Mouse (Mus musculus) heart, adult 9 months (tissue): ENCODE results near the gene Fam162a.
"Not testable (repeated sequence)": the region's sequence is repeated elsewhere in the genome, so short reads cannot be mapped to it uniquely, and the experiment has no call there.

Source experiments
- DNase-seq, 2 experiments: peaks; one replicate each; pipeline ENCODE4 v3.0.0; 2022; ENCODE audit warnings: low spot score in 2 of 2

The Fam162a gene

GRCm38 (mm10) chr16:36071450-36072379 lies at the start of gene Fam162a, which contains the start of gene Ccdc58:
Gene Fam162a (minus strand): TSS chr16:36071594.
Gene Ccdc58 (plus strand): TSS chr16:36071685.
- peak; percentile 91 to 92 for DNase-seq

GRCm38 (mm10) chr16:36115751-36116150 lies 44.4 kb upstream of the Fam162a start:
- DNase-seq = not testable (repeated sequence)

- not testable (repeated sequence) for DNase-seq
These were observed 40.1 kb upstream of the Fam162a start for GRCm38 (mm10) chr16:36111486-36111885.

- DNase-seq = no peak
These were observed 30.8 kb upstream of the Fam162a start for GRCm38 (mm10) chr16:36102211-36102610.

GRCm38 (mm10) chr16:36101526-36101925 lies 30.1 kb upstream of the Fam162a start:
- no peak for DNase-seq

GRCm38 (mm10) chr16:36097813-36098499 lies 26.6 kb upstream of the Fam162a start:
- DNase-seq = not testable (repeated sequence)

GRCm38 (mm10) chr16:36094079-36094478 lies 22.7 kb upstream of the Fam162a start:
- no peak for DNase-seq

GRCm38 (mm10) chr16:36090785-36091509 lies 19.6 kb upstream of the Fam162a start:
- no peak for DNase-seq

- DNase-seq = no peak
These were observed 18.6 kb upstream of the Fam162a start for GRCm38 (mm10) chr16:36089850-36090616.

GRCm38 (mm10) chr16:36089065-36089464 lies 17.7 kb upstream of the Fam162a start:
- peak in 1 of 2 experiments; percentile 11 for DNase-seq

GRCm38 (mm10) chr16:36087846-36088245 lies 16.5 kb upstream of the Fam162a start:
- no peak for DNase-seq

GRCm38 (mm10) chr16:36079916-36080315 lies 8.5 kb upstream of the Fam162a start:
- no peak for DNase-seq

- DNase-seq = no peak
These were observed 3.4 kb upstream of the Fam162a start for GRCm38 (mm10) chr16:36074772-36075171.

- no peak for DNase-seq
These were observed 1.1 kb upstream of the Fam162a start for GRCm38 (mm10) chr16:36072410-36073011.

GRCm38 (mm10) chr16:36071071-36071449 lies 334 bp downstream of the Fam162a start:
- no peak for DNase-seq

- no peak for DNase-seq
These were observed 1.4 kb downstream of the Fam162a start for GRCm38 (mm10) chr16:36069819-36070575.

GRCm38 (mm10) chr16:36068356-36068755 lies 3.0 kb downstream of the Fam162a start:
- DNase-seq = no peak

- DNase-seq = no peak
These were observed 3.7 kb downstream of the Fam162a start for GRCm38 (mm10) chr16:36067694-36068093.

- DNase-seq = no peak
These were observed 6.5 kb downstream of the Fam162a start for GRCm38 (mm10) chr16:36064904-36065303.

- no peak for DNase-seq
These were observed 8.1 kb downstream of the Fam162a start for GRCm38 (mm10) chr16:36063315-36063714.
